Mouse (Mus musculus) limb, embryonic 15.5 days (tissue): Measurements from ENCODE around the gene Pxmp4. TPM values are rescaled to one million over a fixed set of nuclear protein-coding genes. Genes with fewer than 3 reads are reported as not detected.

Experiments
- ATAC-seq: fragments of 200-750 bp; cut with Nextera tagmentation; 2 replicates; pipeline ENCODE4 v1.8.0; 2017; ENCODE audit warnings: low read depth, moderate TSS enrichment; ENCODE audit not compliant: insufficient number of reproducible peaks, low FRiP score, low TSS enrichment
- H3K27ac ChIP-seq: fragments of 300-500 bp; sonication (generic); 2 replicates; pipeline ENCODE4 v1.5.1; 2015; ENCODE audit warnings: moderate library complexity, mild to moderate bottlenecking, inconsistent platforms
- H3K27me3 ChIP-seq: fragments of 300-500 bp; sonication (generic); 2 replicates; pipeline ENCODE4 v1.6.1; 2015; ENCODE audit warnings: inconsistent platforms
- H3K36me3 ChIP-seq: fragments of 300-500 bp; sonication (generic); 2 replicates; pipeline ENCODE4 v1.6.1; 2015; ENCODE audit warnings: inconsistent platforms
- H3K4me1 ChIP-seq: fragments of 300-500 bp; sonication (generic); 2 replicates; pipeline ENCODE4 v1.6.1; 2015; ENCODE audit warnings: inconsistent platforms
- H3K4me2 ChIP-seq: fragments of 300-500 bp; sonication (generic); 2 replicates; pipeline ENCODE4 v1.6.1; 2015; ENCODE audit warnings: mild to moderate bottlenecking, inconsistent platforms
- H3K4me3 ChIP-seq: fragments of 300-500 bp; sonication (generic); 2 replicates; pipeline ENCODE4 v1.5.1; 2015; ENCODE audit warnings: mild to moderate bottlenecking, inconsistent platforms
- H3K9ac ChIP-seq: fragments of 300-500 bp; sonication (generic); 2 replicates; pipeline ENCODE4 v1.6.1; 2015; ENCODE audit warnings: inconsistent platforms
- H3K9me3 ChIP-seq: fragments of 300-500 bp; sonication (generic); 2 replicates; pipeline ENCODE4 v1.6.1; 2016; ENCODE audit warnings: inconsistent platforms
- WGBS: fragments of 180-500 bp; shearing (Covaris S2); methylation state at CpG from one replicate; pipeline ENCODE4 v1.1.7; 2015; 5-methylcytosine and 5-hydroxymethylcytosine counted together
- polyA plus RNA-seq: library from polyadenylated mRNA; unstranded; fragments of >200 nt; fragmentation: Nextera tagmentation; extraction: Ambion mirVana; gene quantifications from 2 replicates; pipeline ENCODE4 v1.2.1, GENCODE M21; 2015

Pxmp4 gene
- polyA plus RNA-seq, 1 experiment from 2014 or later = 30.8 TPM

GRCm38 (mm10) chr2:154604156-154604555 lies 648 bp upstream of the Pxmp4 start:
- Histone ChIP-seq H3K27me3 (no peaks in the 10 kb centered on the region), H3K27ac (peak overlapping the region; percentile 24; the same call in 1 of the 2 replicates), H3K9me3 (no peaks in the 10 kb centered on the region), H3K4me2 (peak overlapping the region; percentile 53), H3K36me3 (no peaks in the 10 kb centered on the region), H3K9ac (no peak overlapping the region), H3K4me3 (peak overlapping the region; percentile 71), H3K4me1 (peaks cover 14% of the 10 kb centered on the region; the same call in 1 of the 2 replicates)
- ATAC-seq = no peak
- WGBS = 32% methylated on average over 7 of the region's 7 CpGs

GRCm38 (mm10) chr2:154603007-154603637 lies 386 bp downstream of the Pxmp4 start:
- H3K9me3 ChIP-seq = no peaks in the 10 kb centered on the region
- H3K9ac ChIP-seq = peak overlapping the region; percentile 75
- no peaks in the 10 kb centered on the region for H3K36me3 ChIP-seq
- no peaks in the 10 kb centered on the region for H3K27me3 ChIP-seq
- peak overlapping the region; percentile 71 for H3K4me3 ChIP-seq
- H3K27ac ChIP-seq = peak overlapping the region; percentile 51
- H3K4me2 ChIP-seq = peak overlapping the region; percentile 53
- peaks cover 14% of the 10 kb centered on the region; the same call in 1 of the 2 replicates for H3K4me1 ChIP-seq
- 14% methylated on average over 22 of the region's 22 CpGs for WGBS
- ATAC-seq = no peak

- Histone ChIP-seq H3K9me3 (no peaks in the 10 kb centered on the region), H3K4me3 (no peak overlapping the region), H3K27me3 (no peaks in the 10 kb centered on the region), H3K4me1 (peaks cover 14% of the 10 kb centered on the region; the same call in 1 of the 2 replicates), H3K9ac (no peak overlapping the region), H3K4me2 (no peak overlapping the region), H3K27ac (no peak overlapping the region), H3K36me3 (no peaks in the 10 kb centered on the region)
- no peak for ATAC-seq
- WGBS = 78% methylated on average over 3 of the region's 3 CpGs
Observed at GRCm38 (mm10) chr2:154601324-154601723, 2.2 kb downstream of the Pxmp4 start.

GRCm38 (mm10) chr2:154600586-154600985 lies 2.9 kb downstream of the Pxmp4 start:
- Histone ChIP-seq H3K4me1 (peaks cover 14% of the 10 kb centered on the region; the same call in 1 of the 2 replicates), H3K4me2 (no peak overlapping the region), H3K9me3 (no peaks in the 10 kb centered on the region), H3K9ac (no peak overlapping the region), H3K27ac (no peak overlapping the region), H3K4me3 (no peak overlapping the region), H3K27me3 (no peaks in the 10 kb centered on the region), H3K36me3 (no peaks in the 10 kb centered on the region; the same call in 1 of the 2 replicates)
- ATAC-seq = no peak
- whole genome bisulfite sequencing = 73% methylated on average over 6 of the region's 6 CpGs

- Histone ChIP-seq H3K27ac (no peak overlapping the region), H3K4me3 (no peak overlapping the region), H3K4me2 (no peak overlapping the region), H3K4me1 (no peaks in the 10 kb centered on the region; the same call in 1 of the 2 replicates), H3K36me3 (peaks cover 20% of the 10 kb centered on the region), H3K9ac (no peak overlapping the region), H3K9me3 (no peaks in the 10 kb centered on the region), H3K27me3 (no peaks in the 10 kb centered on the region)
- no peak for ATAC-seq
- 82% methylated on average over 3 of the region's 3 CpGs for WGBS
Observed at GRCm38 (mm10) chr2:154597399-154597798, 6.1 kb downstream of the Pxmp4 start.

- H3K9me3 ChIP-seq = no peaks in the 10 kb centered on the region
- 76% methylated on average over 5 of the region's 5 CpGs for WGBS
- no peak for ATAC-seq
- H3K27ac ChIP-seq = peak overlapping the region; percentile 17; the same call in 1 of the 2 replicates
- no peaks in the 10 kb centered on the region for H3K4me1 ChIP-seq
- no peak overlapping the region for H3K4me2 ChIP-seq
- peaks cover 20% of the 10 kb centered on the region for H3K36me3 ChIP-seq
- no peak overlapping the region for H3K9ac ChIP-seq
- no peak overlapping the region for H3K4me3 ChIP-seq
- H3K27me3 ChIP-seq = no peaks in the 10 kb centered on the region
Observed at GRCm38 (mm10) chr2:154595775-154596174, 7.7 kb downstream of the Pxmp4 start.

GRCm38 (mm10) chr2:154593025-154593424 lies 10.5 kb downstream of the Pxmp4 start:
- Histone ChIP-seq H3K9ac (no peak overlapping the region), H3K4me1 (no peaks in the 10 kb centered on the region), H3K4me2 (no peak overlapping the region), H3K4me3 (no peak overlapping the region), H3K36me3 (peaks cover 20% of the 10 kb centered on the region), H3K27me3 (no peaks in the 10 kb centered on the region), H3K9me3 (no peaks in the 10 kb centered on the region), H3K27ac (no peak overlapping the region)
- ATAC-seq = no peak
- 76% methylated on average over 3 of the region's 3 CpGs for WGBS

GRCm38 (mm10) chr2:154591239-154591638 lies 12.3 kb downstream of the Pxmp4 start:
- Histone ChIP-seq H3K27me3 (no peaks in the 10 kb centered on the region), H3K9me3 (no peaks in the 10 kb centered on the region), H3K36me3 (peaks cover 29% of the 10 kb centered on the region), H3K4me1 (no peaks in the 10 kb centered on the region), H3K4me3 (no peak overlapping the region), H3K9ac (no peak overlapping the region), H3K4me2 (no peak overlapping the region), H3K27ac (no peak overlapping the region)
- 87% methylated on average over 3 of the region's 3 CpGs for WGBS
- no peak for ATAC-seq

GRCm38 (mm10) chr2:154589051-154589450 lies 14.5 kb downstream of the Pxmp4 start:
- WGBS = 63% methylated on average over 4 of the region's 4 CpGs
- Histone ChIP-seq H3K4me2 (no peak overlapping the region), H3K27ac (no peak overlapping the region), H3K9me3 (no peaks in the 10 kb centered on the region), H3K4me1 (peaks cover 10% of the 10 kb centered on the region), H3K27me3 (no peaks in the 10 kb centered on the region), H3K9ac (no peak overlapping the region), H3K36me3 (peaks cover 20% of the 10 kb centered on the region), H3K4me3 (no peak overlapping the region)
- no peak for ATAC-seq

- H3K4me2 ChIP-seq = no peak overlapping the region
- peaks cover 16% of the 10 kb centered on the region for H3K4me1 ChIP-seq
- H3K27ac ChIP-seq = no peak overlapping the region
- no peak overlapping the region for H3K9ac ChIP-seq
- H3K4me3 ChIP-seq = no peak overlapping the region
- H3K27me3 ChIP-seq = no peaks in the 10 kb centered on the region
- no peaks in the 10 kb centered on the region for H3K9me3 ChIP-seq
- 75% methylated on average over 5 of the region's 5 CpGs for WGBS
- ATAC-seq = no peak
- H3K36me3 ChIP-seq = peaks cover 9% of the 10 kb centered on the region; the same call in 1 of the 2 replicates
Observed at GRCm38 (mm10) chr2:154586405-154586804, 17.1 kb downstream of the Pxmp4 start.

GRCm38 (mm10) chr2:154584931-154585601 lies 18.4 kb downstream of the Pxmp4 start:
- Histone ChIP-seq H3K27ac (no peak overlapping the region), H3K27me3 (no peaks in the 10 kb centered on the region), H3K4me3 (no peak overlapping the region), H3K9me3 (no peaks in the 10 kb centered on the region), H3K4me1 (peaks cover 16% of the 10 kb centered on the region), H3K9ac (no peak overlapping the region), H3K4me2 (no peak overlapping the region), H3K36me3 (peaks cover 9% of the 10 kb centered on the region; the same call in 1 of the 2 replicates)
- ATAC-seq = no peak
- WGBS = 55% methylated on average over 17 of the region's 17 CpGs
